Mouse (Mus musculus) embryonic fibroblast, embryonic 13.5 days (primary cell): Measurements from ENCODE around the gene Drap1.

ENCODE experiments used
- CTCF ChIP-seq: IDR thresholded peaks from 2 replicates; pipeline ENCODE4 v1.5.1; 2011; ENCODE audit warnings: mild to moderate bottlenecking, control low read depth, low read length, moderate library complexity, borderline replicate concordance; ENCODE audit not compliant: insufficient read depth
- POLR2A ChIP-seq: IDR thresholded peaks from 2 replicates; pipeline ENCODE4 v1.6.1; 2011; ENCODE audit warnings: low read depth, mild to moderate bottlenecking, control low read depth, low read length, moderate library complexity

- TF ChIP-seq CTCF = no peak
- peak; percentile 95 for TF ChIP-seq POLR2A
Measured at GRCm38 (mm10) chr19:5456922-5457745, 32.4 kb upstream of the Drap1 start.
